Mouse (Mus musculus): ENCODE measurements around the gene Zfp473. TPM values are rescaled to one million over a fixed set of nuclear protein-coding genes. Genes with fewer than 3 reads are reported as not detected.

The Zfp473 gene
- polyA plus RNA-seq, 1 experiment from 2014 or later: 3.0 TPM

DNA sequence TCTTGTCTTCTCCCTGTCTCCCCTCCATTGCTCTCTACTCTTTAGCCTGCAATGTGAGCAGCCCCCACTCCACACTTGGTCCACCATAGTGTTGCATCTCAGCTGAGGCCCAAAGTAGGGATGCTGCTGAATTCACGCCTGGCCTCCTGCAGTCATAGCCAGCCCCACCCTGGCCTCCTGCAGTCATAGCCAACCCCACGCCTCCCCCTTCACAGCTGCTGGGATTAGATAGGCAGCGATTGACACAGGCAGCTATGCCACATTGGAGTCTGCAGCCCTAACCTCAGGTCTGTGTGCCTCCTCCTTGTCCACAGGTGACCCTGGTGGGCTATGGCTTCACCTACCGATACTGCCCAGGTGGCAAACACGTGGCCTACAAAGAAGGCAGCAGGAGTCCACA is 17.3 kb upstream of the Zfp473 start:
- H3K4me1 ChIP-seq (ENCODE audit: control insufficient read depth, insufficient read depth, low read length): no peaks in the 10 kb centered on the region
- no peaks in the 10 kb centered on the region for H3K27me3 ChIP-seq (ENCODE audit: control insufficient read depth, insufficient read depth, low read length)
- no peak overlapping the region for H3K27ac ChIP-seq (ENCODE audit: low read length)
- no peak overlapping the region for H3K4me3 ChIP-seq (ENCODE audit: low read depth, low read length)
- ATAC-seq (ENCODE audit: insufficient number of reproducible peaks, insufficient read depth, low FRiP score, low read depth): no peak
- no peak overlapping the region for H3K9ac ChIP-seq (replicated peaks; ENCODE audit: low read depth, low read length)
- no peaks in the 10 kb centered on the region for H3K9me3 ChIP-seq (ENCODE audit: control insufficient read depth, low read depth, low read length)
- no peak overlapping the region for H3K4me2 ChIP-seq (replicated peaks; ENCODE audit: low read depth, low read length)
- peaks cover 28% of the 10 kb centered on the region for H3K36me3 ChIP-seq (ENCODE audit: control insufficient read depth, insufficient read depth, low read length)
- WGBS: 88% methylated on average over 5 of the region's 5 CpGs

DNA sequence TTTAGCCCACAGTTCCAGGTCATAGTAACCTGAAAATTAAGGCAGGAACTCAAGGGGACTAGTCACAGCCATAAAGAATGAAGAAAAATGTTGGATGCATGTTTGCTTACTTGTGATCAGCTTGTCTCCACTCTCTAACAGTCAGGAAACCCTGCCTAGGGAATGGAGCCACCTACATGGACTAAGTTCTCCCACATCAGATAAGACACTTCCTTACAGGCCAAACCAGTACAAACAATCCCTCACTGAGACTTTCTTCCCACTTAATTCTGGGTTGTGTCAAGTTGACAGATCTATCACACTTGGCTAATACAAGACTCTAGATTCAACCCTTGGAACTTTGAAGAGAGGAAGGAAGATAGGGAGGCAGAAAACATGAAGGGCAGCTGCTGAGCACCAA is 9.5 kb upstream of the Zfp473 start:
- Histone ChIP-seq H3K36me3 (ENCODE audit: control insufficient read depth, insufficient read depth, low read length) (peaks cover 39% of the 10 kb centered on the region), H3K4me3 (ENCODE audit: low read depth, low read length) (no peak overlapping the region), H3K4me2 (replicated peaks; ENCODE audit: low read depth, low read length) (no peak overlapping the region), H3K9ac (replicated peaks; ENCODE audit: low read depth, low read length) (no peak overlapping the region), H3K9me3 (ENCODE audit: control insufficient read depth, low read depth, low read length) (no peaks in the 10 kb centered on the region), H3K27me3 (ENCODE audit: control insufficient read depth, insufficient read depth, low read length) (no peaks in the 10 kb centered on the region), H3K27ac (ENCODE audit: low read length) (no peak overlapping the region), H3K4me1 (ENCODE audit: control insufficient read depth, insufficient read depth, low read length) (no peaks in the 10 kb centered on the region)
- no peak for ATAC-seq (ENCODE audit: insufficient number of reproducible peaks, insufficient read depth, low FRiP score, low read depth)

DNA sequence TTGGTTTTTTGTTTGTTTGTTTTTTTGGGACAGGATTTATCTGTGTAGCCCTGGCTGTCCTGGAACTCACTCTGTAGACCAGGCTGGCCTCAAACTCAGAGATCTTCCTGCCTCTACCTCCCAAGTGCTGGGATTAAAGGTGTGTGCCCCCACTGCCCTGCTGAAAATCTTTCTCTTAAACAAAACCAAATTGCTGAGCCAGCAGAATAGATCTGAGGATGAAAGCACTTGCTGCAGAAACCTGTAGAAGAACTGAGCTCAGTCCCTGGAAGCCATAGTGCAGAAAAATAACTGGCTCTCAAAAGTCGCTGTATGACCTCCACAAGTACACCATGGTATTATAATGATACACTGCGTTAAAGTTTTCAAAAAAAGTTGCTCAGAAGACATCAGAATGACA is 6.3 kb upstream of the Zfp473 start:
- Histone ChIP-seq H3K27ac (ENCODE audit: low read length) (no peak overlapping the region), H3K4me1 (ENCODE audit: control insufficient read depth, insufficient read depth, low read length) (no peaks in the 10 kb centered on the region), H3K4me3 (ENCODE audit: low read depth, low read length) (no peak overlapping the region), H3K9ac (replicated peaks; ENCODE audit: low read depth, low read length) (no peak overlapping the region), H3K4me2 (replicated peaks; ENCODE audit: low read depth, low read length) (no peak overlapping the region), H3K9me3 (ENCODE audit: control insufficient read depth, low read depth, low read length) (no peaks in the 10 kb centered on the region), H3K27me3 (ENCODE audit: control insufficient read depth, insufficient read depth, low read length) (no peaks in the 10 kb centered on the region), H3K36me3 (ENCODE audit: control insufficient read depth, insufficient read depth, low read length) (peaks cover 56% of the 10 kb centered on the region)
- no peak for ATAC-seq (ENCODE audit: insufficient number of reproducible peaks, insufficient read depth, low FRiP score, low read depth)
- WGBS: 81% methylated on average over 2 of the region's 2 CpGs

- Histone ChIP-seq H3K36me3 (ENCODE audit: control insufficient read depth, insufficient read depth, low read length) (peaks cover 11% of the 10 kb centered on the region; the same call in 1 of the 2 replicates), H3K9me3 (ENCODE audit: control insufficient read depth, low read depth, low read length) (no peaks in the 10 kb centered on the region), H3K27ac (ENCODE audit: low read length) (peak within 1 kb of the TSS; percentile 86), H3K4me1 (ENCODE audit: control insufficient read depth, insufficient read depth, low read length) (peaks cover 3% of the 10 kb centered on the region; the same call in 1 of the 2 replicates), H3K27me3 (ENCODE audit: control insufficient read depth, insufficient read depth, low read length) (no peaks in the 10 kb centered on the region), H3K9ac (replicated peaks; ENCODE audit: low read depth, low read length) (peak within 1 kb of the TSS; percentile 39), H3K4me3 (ENCODE audit: low read depth, low read length) (peak within 1 kb of the TSS; percentile 63), H3K4me2 (replicated peaks; ENCODE audit: low read depth, low read length) (peak within 1 kb of the TSS; percentile 84)
- peak; percentile 98 for ATAC-seq (ENCODE audit: insufficient number of reproducible peaks, insufficient read depth, low FRiP score, low read depth)
- WGBS: under 1% methylated on average over 44 of the region's 44 CpGs
Observed at GRCm38 (mm10) chr7:44748101-44749044, 2.5 kb downstream of the Zfp473 start, which contains the start of gene Vrk3. TSS of gene Vrk3 (plus strand) at chr7:44748413.

- Histone ChIP-seq H3K4me2 (replicated peaks; ENCODE audit: low read depth, low read length) (peak overlapping the region; percentile 84), H3K36me3 (ENCODE audit: control insufficient read depth, insufficient read depth, low read length) (peaks cover 2% of the 10 kb centered on the region; the same call in 1 of the 2 replicates), H3K4me1 (ENCODE audit: control insufficient read depth, insufficient read depth, low read length) (peaks cover 3% of the 10 kb centered on the region; the same call in 1 of the 2 replicates), H3K9me3 (ENCODE audit: control insufficient read depth, low read depth, low read length) (no peaks in the 10 kb centered on the region), H3K9ac (replicated peaks; ENCODE audit: low read depth, low read length) (no peak overlapping the region), H3K27me3 (ENCODE audit: control insufficient read depth, insufficient read depth, low read length) (no peaks in the 10 kb centered on the region), H3K27ac (ENCODE audit: low read length) (no peak overlapping the region), H3K4me3 (ENCODE audit: low read depth, low read length) (no peak overlapping the region; the same call in 1 of the 2 replicates)
- ATAC-seq (ENCODE audit: insufficient number of reproducible peaks, insufficient read depth, low FRiP score, low read depth): no peak
- WGBS: 74% methylated on average over 4 of the region's 4 CpGs
Observed at GRCm38 (mm10) chr7:44747115-44747514, 3.7 kb downstream of the Zfp473 start.

DNA sequence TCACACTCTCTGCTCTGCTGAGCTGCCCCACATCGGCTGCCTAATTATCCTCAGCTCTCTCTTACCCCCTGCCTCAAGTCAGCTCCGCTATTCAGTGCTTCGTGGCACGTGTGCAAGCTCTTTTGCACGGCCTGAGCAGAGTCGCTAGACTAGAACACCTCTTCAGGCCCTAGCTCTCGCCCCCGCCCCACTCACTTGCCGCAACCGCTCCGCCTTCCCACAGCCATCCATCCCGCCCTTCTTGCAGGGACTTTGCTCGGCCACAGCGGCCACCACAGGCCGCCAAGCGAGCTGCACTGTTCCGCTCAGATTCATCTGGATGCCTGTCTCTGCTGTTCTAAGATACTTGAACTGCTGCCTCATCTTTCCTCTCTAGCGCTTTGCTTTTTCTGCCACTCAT is 5.8 kb downstream of the Zfp473 start:
- H3K9me3 ChIP-seq (ENCODE audit: control insufficient read depth, low read depth, low read length): no peaks in the 10 kb centered on the region
- H3K4me2 ChIP-seq (replicated peaks; ENCODE audit: low read depth, low read length): peak overlapping the region; percentile 74
- 0% methylated on average over 18 of the region's 18 CpGs for WGBS
- no peaks in the 10 kb centered on the region for H3K36me3 ChIP-seq (ENCODE audit: control insufficient read depth, insufficient read depth, low read length)
- peaks cover 3% of the 10 kb centered on the region; the same call in 1 of the 2 replicates for H3K4me1 ChIP-seq (ENCODE audit: control insufficient read depth, insufficient read depth, low read length)
- peak overlapping the region; percentile 18; the same call in 1 of the 2 replicates for H3K9ac ChIP-seq (replicated peaks; ENCODE audit: low read depth, low read length)
- ATAC-seq (ENCODE audit: insufficient number of reproducible peaks, insufficient read depth, low FRiP score, low read depth): peak; percentile 40; the same call in 1 of the 2 replicates
- H3K4me3 ChIP-seq (ENCODE audit: low read depth, low read length): peak overlapping the region; percentile 37
- no peak overlapping the region for H3K27ac ChIP-seq (ENCODE audit: low read length)
- no peaks in the 10 kb centered on the region for H3K27me3 ChIP-seq (ENCODE audit: control insufficient read depth, insufficient read depth, low read length)

- 44% methylated on average over 9 of the region's 9 CpGs for WGBS
- Histone ChIP-seq H3K4me3 (ENCODE audit: low read depth, low read length) (no peak overlapping the region), H3K27me3 (ENCODE audit: control insufficient read depth, insufficient read depth, low read length) (no peaks in the 10 kb centered on the region), H3K4me1 (ENCODE audit: control insufficient read depth, insufficient read depth, low read length) (peaks cover 3% of the 10 kb centered on the region; the same call in 1 of the 2 replicates), H3K4me2 (replicated peaks; ENCODE audit: low read depth, low read length) (peak overlapping the region; percentile 74), H3K27ac (ENCODE audit: low read length) (no peak overlapping the region), H3K9ac (replicated peaks; ENCODE audit: low read depth, low read length) (no peak overlapping the region), H3K9me3 (ENCODE audit: control insufficient read depth, low read depth, low read length) (no peaks in the 10 kb centered on the region), H3K36me3 (ENCODE audit: control insufficient read depth, insufficient read depth, low read length) (no peaks in the 10 kb centered on the region)
- no peak for ATAC-seq (ENCODE audit: insufficient number of reproducible peaks, insufficient read depth, low FRiP score, low read depth)
Observed at GRCm38 (mm10) chr7:44744270-44744669, 6.6 kb downstream of the Zfp473 start.

DNA sequence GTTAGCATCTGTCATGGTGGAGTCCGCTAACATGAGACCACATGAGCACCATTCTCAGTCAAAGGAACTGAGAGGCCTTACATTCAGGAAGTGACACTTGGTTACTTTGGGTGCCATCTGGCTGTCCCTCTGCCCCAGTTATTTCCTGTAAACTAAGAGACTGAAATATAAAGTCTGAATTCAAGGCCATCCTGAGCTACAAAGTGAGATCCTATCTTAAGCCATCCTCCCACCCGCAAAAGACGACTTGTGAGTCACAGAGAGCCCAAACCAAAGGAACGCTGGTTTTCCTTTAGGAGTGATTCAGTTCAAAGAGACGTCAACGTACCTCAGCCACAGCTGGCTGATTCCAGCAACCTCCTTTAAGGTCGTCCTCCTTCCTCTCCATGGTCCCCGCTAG is 9.5 kb downstream of the Zfp473 start:
- ATAC-seq (ENCODE audit: insufficient number of reproducible peaks, insufficient read depth, low FRiP score, low read depth): no peak
- Histone ChIP-seq H3K9ac (replicated peaks; ENCODE audit: low read depth, low read length) (no peak overlapping the region), H3K4me1 (ENCODE audit: control insufficient read depth, insufficient read depth, low read length) (peaks cover 3% of the 10 kb centered on the region; the same call in 1 of the 2 replicates), H3K4me2 (replicated peaks; ENCODE audit: low read depth, low read length) (no peak overlapping the region), H3K9me3 (ENCODE audit: control insufficient read depth, low read depth, low read length) (no peaks in the 10 kb centered on the region), H3K27me3 (ENCODE audit: control insufficient read depth, insufficient read depth, low read length) (no peaks in the 10 kb centered on the region), H3K36me3 (ENCODE audit: control insufficient read depth, insufficient read depth, low read length) (no peaks in the 10 kb centered on the region), H3K4me3 (ENCODE audit: low read depth, low read length) (no peak overlapping the region), H3K27ac (ENCODE audit: low read length) (no peak overlapping the region)
- 79% methylated on average over 8 of the region's 8 CpGs for WGBS
